Comparison of ENCODE assay signal across 16 mouse cellular contexts in the genomic region with DNA sequence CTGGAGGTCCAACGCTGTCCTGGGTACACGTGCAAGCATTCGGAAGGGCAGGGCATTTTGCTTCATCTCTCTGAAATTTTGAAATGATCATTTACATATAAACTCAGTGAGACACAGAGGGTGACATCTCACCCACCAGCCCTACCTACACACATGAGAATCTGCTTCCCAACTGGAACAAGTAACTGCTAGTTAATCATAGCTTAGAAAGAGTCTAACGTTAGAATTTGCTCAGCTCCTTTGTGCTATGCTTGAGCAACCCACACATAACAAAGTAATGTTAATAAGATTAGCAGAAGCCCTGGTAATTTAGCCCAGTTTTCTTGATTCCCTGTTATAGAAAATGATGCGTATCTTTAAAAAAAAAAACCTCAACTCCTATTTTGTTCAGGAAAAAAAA.
"Had no signal": no experiment of that assay in that cellular context is flagged by ENCODE, and none has a peak within 500 bp of the region (broad histone marks: within the 10 kb centered on the region; RNA-seq: fewer than 3 reads in every experiment).

No protein-coding gene starts in this region.

- H3K9me3 ChIP-seq: kidney, embryonic 15.5 days; limb, embryonic 13.5 days; midbrain, embryonic 10.5 days; neural tube, embryonic 13.5 days had no signal

- H3K4me1 ChIP-seq: limb, embryonic 13.5 days had no signal

- DNase-seq: kidney, postnatal 14 days; left cerebral cortex, postnatal 4 days; lung, adult 18-20 months; lung, postnatal 36 days; retina, postnatal 1 day; right cerebral cortex, postnatal 4 days; spleen, adult 18-20 months; thymus, adult 2 months; thymus, postnatal 25 days had no signal

- H3K9ac ChIP-seq: kidney, embryonic 15.5 days; limb, embryonic 13.5 days; liver, embryonic 14.5 days; neural tube, embryonic 13.5 days had no signal

- H3K4me3 ChIP-seq: kidney, embryonic 15.5 days; limb, embryonic 13.5 days; midbrain, embryonic 10.5 days; neural tube, embryonic 13.5 days had no signal

- ATAC-seq: lung, postnatal 0 days; midbrain, embryonic 16.5 days had no signal

- H3K27me3 ChIP-seq: kidney, embryonic 15.5 days; limb, embryonic 13.5 days had no signal

- H3K36me3 ChIP-seq: midbrain, embryonic 10.5 days; neural tube, embryonic 13.5 days had no signal

- H3K4me2 ChIP-seq: kidney, embryonic 15.5 days; limb, embryonic 13.5 days; neural tube, embryonic 13.5 days had no signal

- H3K27ac ChIP-seq: kidney, embryonic 15.5 days; limb, embryonic 13.5 days; liver, embryonic 14.5 days; midbrain, embryonic 10.5 days; neural tube, embryonic 13.5 days had no signal
